Mouse (Mus musculus) midbrain, embryonic 15.5 days (tissue): ENCODE results near the gene Fbxo3. TPM values are rescaled to one million over a fixed set of nuclear protein-coding genes. Genes with fewer than 3 reads are reported as not detected.
"Not testable (repeated sequence)": the region's sequence is repeated elsewhere in the genome, so short reads cannot be mapped to it uniquely, and the experiment has no call there.

ENCODE experiments used
- ATAC-seq: fragments of 200-750 bp; cut with Nextera tagmentation; replicated peaks from 2 replicates; pipeline ENCODE4 v1.8.0; 2017; ENCODE audit warnings: moderate TSS enrichment
- H3K27ac ChIP-seq: fragments of 300-500 bp; sonication (generic); 2 replicates; pipeline ENCODE4 v1.5.1; 2015; ENCODE audit warnings: mild to moderate bottlenecking, inconsistent platforms
- H3K27me3 ChIP-seq: fragments of 300-500 bp; sonication (generic); replicated peaks from 2 replicates; pipeline ENCODE4 v1.6.1; 2015; ENCODE audit warnings: inconsistent platforms
- H3K36me3 ChIP-seq: fragments of 300-500 bp; sonication (generic); replicated peaks from 2 replicates; pipeline ENCODE4 v1.6.1; 2015; ENCODE audit warnings: inconsistent platforms
- H3K4me1 ChIP-seq: fragments of 300-500 bp; sonication (generic); 2 replicates; pipeline ENCODE4 v1.6.1; 2015; ENCODE audit warnings: inconsistent platforms
- H3K4me2 ChIP-seq: fragments of 300-500 bp; sonication (generic); 2 replicates; pipeline ENCODE4 v1.6.1; 2015; ENCODE audit warnings: inconsistent platforms, mild to moderate bottlenecking, moderate library complexity
- H3K4me3 ChIP-seq: fragments of 300-500 bp; sonication (generic); 2 replicates; pipeline ENCODE4 v1.5.1; 2015; ENCODE audit warnings: mild to moderate bottlenecking, inconsistent platforms
- H3K9ac ChIP-seq: fragments of 300-500 bp; sonication (generic); 2 replicates; pipeline ENCODE4 v1.6.1; 2015; ENCODE audit warnings: mild to moderate bottlenecking, inconsistent platforms
- H3K9me3 ChIP-seq: fragments of 300-500 bp; sonication (generic); 2 replicates; pipeline ENCODE4 v1.6.1; 2016; ENCODE audit warnings: inconsistent platforms
- WGBS: fragments of 180-500 bp; shearing (Covaris S2); methylation state at CpG from one replicate; pipeline ENCODE4 v1.1.7; 2015; ENCODE audit warnings: mixed read lengths; 5-methylcytosine and 5-hydroxymethylcytosine counted together
- polyA plus RNA-seq: library from polyadenylated mRNA; unstranded; fragments of >200 nt; fragmentation: Nextera tagmentation; extraction: Ambion mirVana; gene quantifications from 2 replicates; pipeline ENCODE4 v1.2.1, GENCODE M21; 2015

Fbxo3 gene
- polyA plus RNA-seq, 1 experiment from 2014 or later: 76.2 TPM

- not testable (repeated sequence) for H3K27ac ChIP-seq, H3K4me2 ChIP-seq, H3K4me3 ChIP-seq, H3K9me3 ChIP-seq, H3K4me1 ChIP-seq, H3K36me3 ChIP-seq, H3K9ac ChIP-seq, ATAC-seq, H3K27me3 ChIP-seq
- WGBS: 100% methylated on average over 1 of the region's 1 CpGs
Measured at GRCm38 (mm10) chr2:104081436-104082050, 54.0 kb downstream of the Fbxo3 start.

- no peak overlapping the region for H3K4me3 ChIP-seq
- H3K36me3 ChIP-seq: no peaks in the 10 kb centered on the region
- no peak overlapping the region for H3K9ac ChIP-seq
- no peaks in the 10 kb centered on the region for H3K27me3 ChIP-seq
- ATAC-seq: no peak
- H3K4me2 ChIP-seq: no peak overlapping the region
- H3K9me3 ChIP-seq: no peaks in the 10 kb centered on the region
- H3K4me1 ChIP-seq: no peaks in the 10 kb centered on the region
- no peak overlapping the region for H3K27ac ChIP-seq
Measured at GRCm38 (mm10) chr2:104082474-104082873, 55.0 kb downstream of the Fbxo3 start.

GRCm38 (mm10) chr2:104084027-104084426 lies 56.5 kb downstream of the Fbxo3 start:
- not testable (repeated sequence) for H3K9me3 ChIP-seq, ATAC-seq, H3K27ac ChIP-seq, H3K4me1 ChIP-seq, H3K9ac ChIP-seq, H3K4me2 ChIP-seq, H3K27me3 ChIP-seq, H3K4me3 ChIP-seq, H3K36me3 ChIP-seq

GRCm38 (mm10) chr2:104087562-104087961 lies 60.0 kb downstream of the Fbxo3 start:
- not testable (repeated sequence) for H3K36me3 ChIP-seq, H3K4me3 ChIP-seq, H3K9ac ChIP-seq, H3K4me2 ChIP-seq, H3K4me1 ChIP-seq, H3K27me3 ChIP-seq, H3K9me3 ChIP-seq, H3K27ac ChIP-seq, ATAC-seq
- 74% methylated on average over 1 of the region's 1 CpGs for WGBS

- no peak for ATAC-seq
- Histone ChIP-seq H3K27ac (no peak overlapping the region), H3K4me1 (peaks cover 10% of the 10 kb centered on the region; the same call in 1 of the 2 replicates), H3K4me2 (no peak overlapping the region), H3K36me3 (no peaks in the 10 kb centered on the region), H3K4me3 (no peak overlapping the region), H3K9ac (no peak overlapping the region), H3K9me3 (no peaks in the 10 kb centered on the region), H3K27me3 (no peaks in the 10 kb centered on the region)
- WGBS: 95% methylated on average over 2 of the region's 2 CpGs
Measured at GRCm38 (mm10) chr2:104093305-104093704, 65.8 kb downstream of the Fbxo3 start.

GRCm38 (mm10) chr2:104095741-104096213 lies 68.3 kb downstream of the Fbxo3 start, which contains the start of gene Cd59a:
TSS of gene Cd59a (plus strand) at chr2:104095801.
- peak; percentile 93 for ATAC-seq
- Histone ChIP-seq H3K9me3 (no peaks in the 10 kb centered on the region), H3K9ac (peak within 1 kb of the TSS; percentile 46), H3K4me1 (peaks cover 10% of the 10 kb centered on the region; the same call in 1 of the 2 replicates), H3K4me3 (peak within 1 kb of the TSS; percentile 38), H3K27me3 (no peaks in the 10 kb centered on the region), H3K4me2 (peak within 1 kb of the TSS; percentile 56), H3K36me3 (no peaks in the 10 kb centered on the region), H3K27ac (peak within 1 kb of the TSS; percentile 51; the same call in 1 of the 2 replicates)
- whole genome bisulfite sequencing: 7% methylated on average over 15 of the region's 15 CpGs

- H3K27me3 ChIP-seq: no peaks in the 10 kb centered on the region
- H3K27ac ChIP-seq: 0 out of 2 replicates have a peak overlapping the region, but pooled peaks have one; percentile 51
- ATAC-seq: 0 out of 2 replicates have a peak, but pooled peaks have one; percentile 37
- H3K9me3 ChIP-seq: no peaks in the 10 kb centered on the region
- H3K9ac ChIP-seq: peak overlapping the region; percentile 46; the same call in 1 of the 2 replicates
- WGBS: 45% methylated on average over 10 of the region's 10 CpGs
- peak overlapping the region; percentile 38 for H3K4me3 ChIP-seq
- H3K4me1 ChIP-seq: peaks cover 10% of the 10 kb centered on the region; the same call in 1 of the 2 replicates
- H3K36me3 ChIP-seq: no peaks in the 10 kb centered on the region
- H3K4me2 ChIP-seq: peak overlapping the region; percentile 56
Measured at GRCm38 (mm10) chr2:104096256-104096655, 68.7 kb downstream of the Fbxo3 start.

- not testable (repeated sequence) for H3K27ac ChIP-seq, H3K27me3 ChIP-seq, H3K4me1 ChIP-seq, H3K4me3 ChIP-seq, H3K36me3 ChIP-seq, H3K9ac ChIP-seq, H3K9me3 ChIP-seq, ATAC-seq
- 63% methylated on average over 1 of the region's 1 CpGs for WGBS
- H3K4me2 ChIP-seq: peak overlapping the region; percentile 56; the same call in 1 of the 2 replicates
Measured at GRCm38 (mm10) chr2:104096796-104097195, 69.3 kb downstream of the Fbxo3 start.

- H3K27ac ChIP-seq, H3K27me3 ChIP-seq, H3K4me1 ChIP-seq, H3K36me3 ChIP-seq, H3K9ac ChIP-seq, H3K4me3 ChIP-seq, ATAC-seq, H3K9me3 ChIP-seq, H3K4me2 ChIP-seq: not testable (repeated sequence)
- WGBS: 89% methylated on average over 4 of the region's 4 CpGs
Measured at GRCm38 (mm10) chr2:104097396-104097795, 69.9 kb downstream of the Fbxo3 start.

- H3K4me2 ChIP-seq: no peak overlapping the region
- H3K9me3 ChIP-seq: no peaks in the 10 kb centered on the region
- peaks cover 10% of the 10 kb centered on the region; the same call in 1 of the 2 replicates for H3K4me1 ChIP-seq
- no peak overlapping the region for H3K9ac ChIP-seq
- no peaks in the 10 kb centered on the region for H3K27me3 ChIP-seq
- no peak overlapping the region for H3K27ac ChIP-seq
- WGBS: 45% methylated on average over 3 of the region's 3 CpGs
- no peaks in the 10 kb centered on the region for H3K36me3 ChIP-seq
- ATAC-seq: no peak
- no peak overlapping the region for H3K4me3 ChIP-seq
Measured at GRCm38 (mm10) chr2:104098529-104099230, 71.2 kb downstream of the Fbxo3 start.

- WGBS: 96% methylated on average over 2 of the region's 2 CpGs
Measured at GRCm38 (mm10) chr2:104099231-104099585, 71.7 kb downstream of the Fbxo3 start.

GRCm38 (mm10) chr2:104099946-104100345 lies 72.4 kb downstream of the Fbxo3 start:
- 19% methylated on average over 1 of the region's 1 CpGs for WGBS
- no peaks in the 10 kb centered on the region for H3K27me3 ChIP-seq
- no peak overlapping the region for H3K27ac ChIP-seq
- ATAC-seq: no peak
- no peak overlapping the region for H3K4me3 ChIP-seq
- H3K36me3 ChIP-seq: no peaks in the 10 kb centered on the region
- no peak overlapping the region for H3K4me2 ChIP-seq
- peaks cover 10% of the 10 kb centered on the region; the same call in 1 of the 2 replicates for H3K4me1 ChIP-seq
- H3K9ac ChIP-seq: no peak overlapping the region
- H3K9me3 ChIP-seq: no peaks in the 10 kb centered on the region

More at GRCm38 (mm10) chr2:104099231-104099585, 71.7 kb downstream of the Fbxo3 start:
- Histone ChIP-seq H3K4me3 (no peak overlapping the region), H3K9me3 (no peaks in the 10 kb centered on the region), H3K9ac (no peak overlapping the region), H3K4me2 (no peak overlapping the region), H3K27ac (no peak overlapping the region), H3K36me3 (no peaks in the 10 kb centered on the region), H3K27me3 (no peaks in the 10 kb centered on the region), H3K4me1 (peaks cover 10% of the 10 kb centered on the region; the same call in 1 of the 2 replicates)
- no peak for ATAC-seq
